Mouse (Mus musculus): ENCODE data around the gene Nme1.

DNA sequence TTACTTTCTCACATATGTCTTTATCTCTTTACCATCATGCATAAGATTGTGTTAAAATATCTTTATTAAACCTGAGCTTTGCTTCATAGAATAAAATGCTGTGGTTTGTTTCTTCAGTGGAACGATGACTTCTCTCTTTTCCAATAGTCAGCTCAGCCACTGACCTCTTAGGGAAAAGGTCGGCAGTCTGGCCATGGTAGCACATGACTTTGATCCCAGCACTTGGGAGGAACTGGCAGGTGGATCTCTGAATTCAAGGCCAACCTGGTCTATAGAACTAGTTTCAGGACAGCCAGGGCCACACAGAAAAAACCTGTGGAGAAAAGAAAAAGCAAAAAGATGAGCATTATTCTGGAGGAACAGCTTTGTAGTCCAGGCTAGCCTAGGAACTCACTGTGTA lies 35.0 kb upstream of the Nme1 start:
- no peak for TF ChIP-seq CTCF (IDR thresholded peaks at IDR 0.05; ENCODE audit: insufficient read depth, low read length)
- no peak for TF ChIP-seq POLR2A (IDR thresholded peaks at IDR 0.05; ENCODE audit: borderline replicate concordance, extremely low read depth, low read depth, low read length)

Data from lung, adult 2 months (tissue).